Mouse (Mus musculus) kidney, adult 2 months (tissue): ENCODE data around the gene Tspan14. TPM values are rescaled to one million over a fixed set of nuclear protein-coding genes. Genes with fewer than 3 reads are reported as not detected.

Experiments used
- DNase-seq: peaks from one replicate; pipeline ENCODE4 v3.0.0; 2021
- H3K27ac ChIP-seq: fragments of 200-500 bp; 2 replicates; pipeline ENCODE4 v1.5.1; 2012; ENCODE audit warnings: low read depth, low read length, control low read depth, inconsistent platforms; ENCODE audit not compliant: insufficient read depth
- H3K27me3 ChIP-seq: fragments of 200-500 bp; replicated peaks from 2 replicates; pipeline ENCODE4 v1.6.1; 2012; ENCODE audit warnings: mild to moderate bottlenecking, moderate library complexity, low read length, inconsistent platforms; ENCODE audit not compliant: control insufficient read depth, insufficient read depth
- H3K36me3 ChIP-seq: fragments of 200-500 bp; 2 replicates; pipeline ENCODE4 v1.6.1; 2012; ENCODE audit warnings: mild to moderate bottlenecking, moderate library complexity, low read length, inconsistent platforms; ENCODE audit not compliant: control insufficient read depth, insufficient read depth
- H3K4me1 ChIP-seq: fragments of 200-500 bp; 2 replicates; pipeline ENCODE4 v1.6.1; 2011; ENCODE audit warnings: low read length; ENCODE audit not compliant: control insufficient read depth, insufficient read depth
- H3K4me3 ChIP-seq: fragments of 200-500 bp; 2 replicates; pipeline ENCODE4 v1.5.1; 2011; ENCODE audit warnings: mild to moderate bottlenecking, low read depth, low read length, control low read depth; ENCODE audit not compliant: insufficient read depth
- CTCF ChIP-seq: fragments of 200-500 bp; conservative IDR thresholded peaks from 2 replicates; pipeline ENCODE4 v1.5.1; 2011; ENCODE audit warnings: low read depth, mild to moderate bottlenecking, control low read depth, low read length, moderate library complexity, mixed read lengths; ENCODE audit not compliant: insufficient read depth, insufficient read length
- POLR2A ChIP-seq: fragments of 200-500 bp; IDR thresholded peaks from one replicate; pipeline ENCODE4 v1.6.1; 2011; ENCODE audit warnings: low read depth, low read length, control low read depth
- WGBS: fragments of 180-500 bp; shearing (Covaris S2); methylation state at CpG from one replicate; pipeline ENCODE4 v1.1.7; 2018; 5-methylcytosine and 5-hydroxymethylcytosine counted together
- polyA plus RNA-seq: library from polyadenylated mRNA; depleted of rRNA; stranded (reverse); fragments of >200 nt; gene quantifications from 2 replicates; pipeline ENCODE4 v1.2.3, GENCODE M21; 2012; rRNA removed

The Tspan14 gene
- polyA plus RNA-seq = 119 and 121 TPM in 2 replicates

DNA sequence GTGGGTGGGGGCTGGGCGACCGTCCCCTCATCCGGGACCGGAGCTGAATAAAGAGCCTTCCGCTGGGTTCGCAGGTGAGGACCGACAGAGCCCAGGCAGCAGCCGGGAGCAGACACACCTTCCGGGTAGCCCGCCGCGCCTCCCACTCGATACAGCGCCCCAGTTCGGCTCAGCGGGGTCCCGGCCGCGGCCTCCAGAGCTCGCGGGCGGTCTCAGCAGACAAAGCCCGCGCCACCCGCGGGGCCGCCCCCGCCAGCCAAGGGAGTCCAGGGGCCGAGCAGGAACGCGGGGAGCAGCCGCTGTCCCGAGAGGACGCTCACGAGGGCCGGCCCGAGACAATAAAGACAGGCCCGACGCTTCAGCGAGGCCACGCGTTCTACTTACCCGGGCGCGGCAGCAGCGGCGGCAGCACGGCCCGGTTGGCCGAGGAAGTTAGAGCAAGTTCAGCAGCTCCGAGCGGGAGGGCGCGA is at the start of gene Tspan14:
Tspan14 (minus strand) TSS at position 416 of the 470 bp plus-strand sequence.
- H3K27me3 ChIP-seq = no peaks in the 10 kb centered on the region
- 1% methylated on average over 54 of the region's 54 CpGs for WGBS
- peaks cover 32% of the 10 kb centered on the region for H3K4me1 ChIP-seq

DNA sequence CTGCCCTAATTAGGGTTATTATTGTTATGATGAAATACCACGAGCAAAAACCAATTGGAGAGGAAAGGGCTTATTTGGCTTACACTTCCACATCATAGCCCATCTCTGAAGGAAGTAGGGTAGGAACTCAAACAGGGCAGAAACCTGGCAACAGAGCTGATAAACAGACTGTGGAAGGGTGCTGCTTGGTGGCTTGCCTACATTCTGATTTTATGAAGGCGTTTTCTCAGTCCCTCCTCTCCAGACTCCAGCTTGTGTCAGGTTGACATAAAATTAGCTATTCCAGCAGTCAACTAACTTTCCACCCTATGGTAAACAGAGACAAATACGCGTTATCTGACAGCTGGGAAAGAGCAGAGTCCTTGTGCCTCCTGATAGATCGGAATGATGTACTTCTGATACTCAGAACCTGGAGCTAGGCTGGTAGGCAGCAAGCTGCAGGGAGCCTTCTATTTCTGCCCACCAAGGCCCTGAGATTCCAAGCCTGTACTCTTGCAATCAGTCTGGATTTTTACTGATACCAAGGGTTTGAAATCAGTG is 48.2 kb upstream of the Tspan14 start:
- WGBS = 75% methylated on average over 5 of the region's 5 CpGs

More for the DNA sequence above, at the start of gene Tspan14:
- DNase-seq = no peak
- Histone ChIP-seq H3K4me3 (peak within 1 kb of the TSS; percentile 85), H3K36me3 (no peaks in the 10 kb centered on the region), H3K27ac (peak within 1 kb of the TSS; percentile 84)
- no peak for TF ChIP-seq CTCF
- TF ChIP-seq POLR2A = peak; percentile 41

DNA sequence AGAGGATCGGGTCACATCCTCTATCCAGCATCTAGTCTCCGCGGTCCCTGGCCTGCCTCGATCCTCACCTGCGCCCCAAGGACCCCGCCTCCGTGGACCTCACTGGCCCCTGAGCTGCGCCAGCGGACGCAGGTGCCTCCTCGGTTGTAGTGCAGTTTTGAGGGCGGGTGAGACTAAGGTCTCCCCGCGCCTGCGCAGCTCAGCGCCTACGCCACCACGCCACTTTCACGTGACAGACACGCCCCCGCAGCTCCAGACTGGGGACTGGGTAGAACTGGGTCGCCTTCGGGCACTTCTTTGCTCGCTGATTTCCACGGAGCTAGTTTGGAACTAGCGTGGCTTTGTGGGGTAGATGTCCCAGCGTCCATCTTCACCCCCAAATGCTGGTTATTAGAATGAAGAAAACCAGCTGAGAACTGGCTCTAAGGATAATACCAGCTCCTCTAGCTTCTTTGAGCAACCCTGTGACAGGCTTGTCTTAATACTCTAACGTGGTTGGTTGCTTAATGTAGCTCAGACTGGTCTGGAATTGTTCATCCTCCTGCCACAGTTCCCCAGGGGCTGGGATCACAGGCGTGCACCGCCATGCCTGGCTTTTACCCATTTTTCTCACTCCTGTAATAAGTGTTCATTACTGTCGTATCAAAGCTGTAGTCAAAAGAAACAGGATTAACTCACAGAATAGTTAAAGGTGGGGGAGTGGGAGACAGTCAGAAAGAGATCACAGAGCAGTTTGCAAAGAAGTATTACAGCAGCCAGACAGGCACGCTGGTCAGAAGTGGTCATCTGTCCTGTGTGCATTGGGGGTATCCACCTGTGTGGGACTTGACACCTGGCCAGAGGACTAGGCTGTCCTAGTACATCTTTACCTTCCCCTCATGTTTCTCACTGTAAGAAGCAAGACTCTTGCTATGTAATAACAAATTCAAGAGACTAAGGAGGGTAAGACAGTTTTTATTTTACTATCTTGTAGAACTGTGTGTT is 47.3 kb upstream of the Tspan14 start, which contains the start of gene Fam213a:
Fam213a (minus strand) TSS at position 159 of the 984 bp plus-strand sequence.
- Histone ChIP-seq H3K27me3 (no peaks in the 10 kb centered on the region), H3K27ac (peak within 1 kb of the TSS; percentile 64), H3K4me3 (peak within 1 kb of the TSS; percentile 77), H3K4me1 (peaks cover 13% of the 10 kb centered on the region), H3K36me3 (no peaks in the 10 kb centered on the region)
- peak; percentile 96 for DNase-seq
- peak; percentile 62 for TF ChIP-seq POLR2A
- no peak for TF ChIP-seq CTCF
- WGBS = 3% methylated on average over 32 of the region's 32 CpGs

More for the DNA sequence above, 48.2 kb upstream of the Tspan14 start:
- TF ChIP-seq CTCF = no peak
- no peak for TF ChIP-seq POLR2A
- no peak overlapping the region for H3K4me3 ChIP-seq
- H3K27me3 ChIP-seq = no peaks in the 10 kb centered on the region
- DNase-seq = no peak
- H3K36me3 ChIP-seq = no peaks in the 10 kb centered on the region
- no peak overlapping the region for H3K27ac ChIP-seq
- H3K4me1 ChIP-seq = peaks cover 13% of the 10 kb centered on the region

DNA sequence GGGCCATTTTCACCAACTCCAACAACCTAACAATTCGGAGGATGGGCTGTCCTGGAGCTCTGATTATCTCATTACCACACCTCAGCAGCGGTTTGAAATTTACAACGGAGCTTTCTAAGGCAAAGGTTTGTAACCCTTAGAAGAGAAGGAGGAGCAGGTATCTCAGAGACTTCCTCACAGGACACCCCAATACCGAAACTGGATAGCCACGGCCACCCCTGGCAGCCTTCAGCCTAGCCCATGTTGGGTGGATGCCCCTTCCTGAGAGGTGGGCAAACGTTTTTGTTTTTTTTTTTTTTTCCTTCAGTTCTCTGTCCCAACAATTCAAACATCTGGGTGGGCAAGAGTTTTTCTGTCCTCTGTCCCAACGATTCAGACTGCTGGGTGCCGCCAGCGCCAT is 46.5 kb upstream of the Tspan14 start:
- no peak for DNase-seq
- no peak for TF ChIP-seq CTCF
- no peak for TF ChIP-seq POLR2A
- peak overlapping the region; percentile 64 for H3K27ac ChIP-seq
- WGBS = 6% methylated on average over 9 of the region's 9 CpGs
- no peaks in the 10 kb centered on the region for H3K36me3 ChIP-seq
- H3K27me3 ChIP-seq = no peaks in the 10 kb centered on the region
- H3K4me1 ChIP-seq = peaks cover 19% of the 10 kb centered on the region
- H3K4me3 ChIP-seq = peak overlapping the region; percentile 77

DNA sequence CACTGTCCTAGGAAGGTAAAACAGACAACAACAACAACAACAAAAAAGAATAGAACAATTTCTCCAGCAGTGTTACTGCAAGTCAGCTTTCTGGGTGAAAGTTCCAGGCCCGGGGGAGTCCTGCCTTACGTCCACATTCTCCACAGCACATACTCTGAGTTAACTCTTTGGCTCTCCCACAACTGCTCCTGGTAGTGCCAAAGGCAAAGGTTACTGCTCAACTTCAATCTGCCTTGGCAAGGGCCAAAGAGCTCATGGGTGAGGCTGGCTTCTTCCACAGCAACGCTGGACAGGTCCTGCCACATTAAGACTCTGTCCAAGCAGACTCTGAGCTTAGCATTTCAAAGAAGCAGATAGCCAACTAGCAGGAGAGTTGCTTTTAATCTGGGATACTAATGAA is 45.3 kb upstream of the Tspan14 start:
- TF ChIP-seq POLR2A = no peak
- TF ChIP-seq CTCF = no peak
- DNase-seq = peak; percentile 93
- H3K36me3 ChIP-seq = no peaks in the 10 kb centered on the region
- no peaks in the 10 kb centered on the region for H3K27me3 ChIP-seq
- WGBS = 56% methylated on average over 3 of the region's 3 CpGs
- no peak overlapping the region for H3K4me3 ChIP-seq
- H3K4me1 ChIP-seq = peaks cover 25% of the 10 kb centered on the region
- peak overlapping the region; percentile 51; the same call in 1 of the 2 replicates for H3K27ac ChIP-seq

DNA sequence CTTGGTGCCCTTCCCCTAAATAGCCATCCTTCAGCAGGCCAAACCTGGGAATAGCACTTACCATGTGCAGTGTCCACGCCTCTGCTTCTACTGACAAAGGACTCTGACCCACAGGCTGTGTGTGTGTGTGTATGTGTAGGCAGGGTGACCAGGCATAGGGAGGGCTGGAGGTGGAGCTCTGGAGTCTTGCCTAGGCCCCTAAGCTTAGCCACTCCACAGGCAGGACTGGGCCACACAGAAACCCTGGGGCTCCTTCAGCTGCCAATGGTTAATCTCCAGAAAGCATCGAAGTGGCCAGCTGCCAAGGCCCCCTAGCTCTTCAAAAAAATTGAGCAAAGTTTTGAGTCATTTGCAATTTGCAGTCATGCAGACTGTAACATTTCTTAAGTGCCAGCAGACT is 41.5 kb upstream of the Tspan14 start:
- Histone ChIP-seq H3K4me3 (no peak overlapping the region), H3K27ac (no peak overlapping the region), H3K27me3 (no peaks in the 10 kb centered on the region), H3K4me1 (peaks cover 39% of the 10 kb centered on the region), H3K36me3 (no peaks in the 10 kb centered on the region)
- TF ChIP-seq POLR2A = no peak
- TF ChIP-seq CTCF = no peak
- 32% methylated on average over 2 of the region's 2 CpGs for whole genome bisulfite sequencing
- peak; percentile 87 for DNase-seq

DNA sequence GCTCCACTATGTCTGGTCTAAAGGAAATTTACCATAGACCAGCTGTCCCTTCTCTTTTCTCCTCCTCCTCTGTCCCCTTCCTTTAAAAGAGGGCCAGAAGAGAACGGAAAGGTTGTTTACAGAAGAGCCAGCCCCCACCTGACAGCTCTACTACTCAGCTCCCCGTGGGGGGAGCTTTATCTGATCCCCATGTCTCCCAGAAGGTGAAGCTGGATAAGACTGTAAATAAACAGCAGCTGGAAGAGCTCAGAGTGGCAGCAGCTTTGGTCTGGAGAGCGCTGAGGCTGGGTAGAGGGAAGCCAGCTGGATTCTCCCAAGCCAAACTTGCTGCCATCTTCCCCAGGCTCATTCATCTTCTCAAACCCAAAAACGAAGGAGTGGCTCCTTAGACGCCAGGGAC is 41.0 kb upstream of the Tspan14 start:
- H3K27me3 ChIP-seq = no peaks in the 10 kb centered on the region
- no peaks in the 10 kb centered on the region for H3K36me3 ChIP-seq
- WGBS = 49% methylated on average over 5 of the region's 5 CpGs
- H3K4me3 ChIP-seq = no peak overlapping the region
- H3K4me1 ChIP-seq = peaks cover 39% of the 10 kb centered on the region
- no peak for TF ChIP-seq CTCF
- TF ChIP-seq POLR2A = no peak
- no peak for DNase-seq
- no peak overlapping the region for H3K27ac ChIP-seq
